Mouse (Mus musculus): ENCODE results near the gene Btn2a2.

DNA sequence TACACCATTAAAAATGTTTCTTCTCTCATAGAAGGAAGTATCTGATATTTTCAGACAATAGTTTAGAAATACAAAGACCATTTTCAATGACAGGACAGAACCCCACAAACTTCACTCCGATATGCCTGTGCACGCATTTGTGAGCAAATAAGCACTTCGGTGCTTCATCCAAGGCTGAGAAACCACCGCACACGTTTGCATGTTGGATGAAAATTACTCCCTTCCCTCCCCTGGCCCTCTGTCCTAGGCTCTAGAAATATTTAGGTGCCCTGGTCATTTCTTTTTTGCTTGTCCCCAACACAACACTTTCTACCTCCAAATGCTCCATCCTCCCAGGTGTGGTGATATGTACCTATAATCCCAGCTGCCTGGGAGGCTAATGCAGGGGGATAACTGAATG, 12.9 kb upstream of the Btn2a2 start:
- TF ChIP-seq CTCF (IDR thresholded peaks at IDR 0.05; ENCODE audit: borderline replicate concordance, control insufficient read depth, extremely low read depth, insufficient read depth, low read length, poor library complexity) (no peak), POLR2A (IDR thresholded peaks at IDR 0.05; ENCODE audit: control insufficient read depth, extremely low read depth, insufficient read depth, low read length, poor library complexity) (no peak)

Measured in thymus, adult 2 months (tissue).